Mouse (Mus musculus) large intestine, adult 2 months (tissue): Measurements from ENCODE around the gene Dgke. TPM values are rescaled to one million over a fixed set of nuclear protein-coding genes. Genes with fewer than 3 reads are reported as not detected.

ENCODE experiments used
- DNase-seq: peaks from one replicate; pipeline ENCODE4 v3.0.0-alpha.2; 2012; ENCODE audit warnings: low read depth, low spot score
- WGBS: fragments of 180-500 bp; shearing (Covaris S2); methylation state at CpG from one replicate; pipeline ENCODE4 v1.1.7; 2018; 5-methylcytosine and 5-hydroxymethylcytosine counted together
- polyA plus RNA-seq: library from polyadenylated mRNA; depleted of rRNA; stranded (reverse); fragments of >200 nt; gene quantifications from 2 replicates; pipeline ENCODE4 v1.2.3, GENCODE M21; 2012; rRNA removed

Gene Dgke
- polyA plus RNA-seq, 1 experiment = 1.1 TPM

DNA sequence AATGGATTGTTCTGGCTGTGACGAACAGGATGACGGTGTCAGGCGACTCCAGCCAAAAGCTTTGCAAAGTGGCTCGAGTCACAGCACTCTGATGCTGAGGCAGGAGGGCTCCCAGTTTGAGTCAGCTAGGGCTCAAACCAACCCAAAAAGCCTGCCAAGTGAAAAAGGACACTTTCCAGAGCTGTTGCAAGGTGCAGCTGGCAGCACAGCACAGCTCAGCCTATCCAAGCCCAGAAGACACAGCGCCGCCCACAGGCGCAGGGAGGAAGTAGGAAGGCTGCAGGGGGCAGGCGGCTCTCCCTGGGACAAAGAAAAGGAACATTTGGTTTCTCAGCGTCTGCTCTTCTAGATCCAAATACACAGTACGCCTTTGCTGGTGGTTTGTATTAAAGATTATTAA, 80.0 kb downstream of the Dgke start:
- no peak for DNase-seq
- 85% methylated on average over 10 of the region's 10 CpGs for WGBS

Other genes with a start within 250 kb of the Dgke start
- 40.5 and 51.9 TPM in 2 replicates for gene Akap1, start 202.3 kb downstream of the Dgke start, polyA plus RNA-seq
- 46.2 and 56.2 TPM in 2 replicates for gene Scpep1, start 111.4 kb downstream of the Dgke start, polyA plus RNA-seq
- 0.69 and 0.99 TPM in 2 replicates for gene Elobl, start 99.9 kb downstream of the Dgke start, polyA plus RNA-seq
- gene Coil, start 96.6 kb downstream of the Dgke start, polyA plus RNA-seq = 2.5 and 4.0 TPM in 2 replicates
- gene Trim25, start 67.5 kb downstream of the Dgke start, polyA plus RNA-seq = 21.9 and 53.6 TPM in 2 replicates
- gene Gm525, start 7.0 kb upstream of the Dgke start, polyA plus RNA-seq = 0.60 and 0.61 TPM in 2 replicates
- gene Nog, start 235.5 kb upstream of the Dgke start, polyA plus RNA-seq = 1.2 and 1.4 TPM in 2 replicates